Mouse (Mus musculus) cerebellum, adult 2 months (tissue): ENCODE results near the gene Nln.

Source experiments
- CTCF ChIP-seq: fragments of 200-500 bp; IDR thresholded peaks from 2 replicates; pipeline ENCODE4 v1.5.1; 2011; ENCODE audit warnings: low read depth, mild to moderate bottlenecking, control low read depth, low read length, moderate library complexity, borderline replicate concordance; ENCODE audit not compliant: insufficient read depth
- POLR2A ChIP-seq: fragments of 200-500 bp; IDR thresholded peaks from 2 replicates; pipeline ENCODE4 v1.6.1; 2011; ENCODE audit warnings: low read length, control low read depth, borderline replicate concordance; ENCODE audit not compliant: insufficient read depth

DNA sequence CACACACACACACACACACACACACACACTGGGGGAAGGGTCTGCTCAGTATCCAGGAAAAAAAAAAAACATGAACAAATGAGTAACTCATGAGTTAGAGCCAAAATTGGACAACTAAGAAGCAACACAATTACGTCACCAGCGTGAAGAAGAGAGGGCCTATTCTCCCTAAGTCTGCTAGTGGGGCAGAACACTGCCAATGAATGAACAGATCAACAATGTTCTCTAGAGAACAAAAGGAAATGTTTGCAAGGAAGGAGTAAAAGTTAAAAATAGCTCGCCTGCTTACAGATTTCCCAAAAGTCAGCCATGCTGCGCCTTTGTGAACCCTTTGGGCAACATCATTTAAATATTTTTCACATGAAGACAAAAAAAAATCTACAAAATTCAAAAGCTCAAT, 69.6 kb downstream of the Nln start:
- no peak for TF ChIP-seq POLR2A
- no peak for TF ChIP-seq CTCF
